Comparison of ENCODE assay signal across 11 mouse cellular contexts in the genomic region with DNA sequence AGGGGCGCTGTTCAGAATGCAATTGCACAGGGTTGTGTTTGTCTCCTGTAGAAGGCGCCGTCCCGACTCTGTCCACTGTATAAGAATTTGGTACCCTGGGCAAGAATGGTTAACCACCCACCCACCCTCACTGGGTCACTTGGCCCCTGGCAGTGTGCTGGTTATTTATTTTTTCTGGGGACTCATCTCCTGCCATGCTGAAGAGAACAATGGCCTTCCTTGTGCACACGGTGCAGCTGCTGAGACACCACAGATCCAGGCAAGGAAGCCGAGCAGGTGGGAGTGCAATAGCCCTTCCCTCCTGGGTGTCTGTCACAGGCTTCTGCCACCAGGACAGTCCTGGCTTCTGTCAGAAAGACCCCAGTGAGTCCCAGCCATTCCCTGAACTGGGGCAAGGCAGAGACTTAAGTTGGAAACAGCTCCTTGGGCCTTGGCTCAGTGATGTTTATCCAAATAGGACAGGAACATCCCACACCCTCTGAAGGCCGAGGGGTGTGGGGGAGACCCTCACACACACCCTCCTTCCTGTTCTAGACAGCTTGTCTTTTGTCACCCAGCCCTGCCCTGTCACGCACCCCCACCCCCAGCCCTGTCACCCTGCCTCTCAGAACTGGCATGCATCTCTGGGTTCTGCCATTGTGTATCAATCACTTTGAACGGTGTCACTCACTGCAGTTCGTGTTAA. TPM values are rescaled to one million over a fixed set of nuclear protein-coding genes. Genes with fewer than 3 reads are reported as not detected.
DNase-seq lines count a peak whose midpoint lies in the region; ATAC-seq and TF ChIP-seq lines count a peak whose summit lies in the region.
"Had no signal": no experiment of that assay in that cellular context is flagged by ENCODE, and none has a peak within 500 bp of the region (broad histone marks: within the 10 kb centered on the region; RNA-seq: fewer than 3 reads in every experiment).

No protein-coding gene starts in this region.

- intact Hi-C loops in heart, postnatal 10 days (cut with DNase I) = no loop called here

- DNase-seq in retina, postnatal 1 day = peak; percentile 87
- no peak for DNase-seq in retina, embryonic 14.5 days (ENCODE audit: low spot score)
- DNase-seq in limb, embryonic 14.5 days (ENCODE audit: low spot score) = no peak
- peak; percentile 46 for DNase-seq in thymus, postnatal 14 days
- no peak for DNase-seq in ovary, postnatal 36 days (ENCODE audit: low spot score)
- DNase-seq in heart, postnatal 10 days = no peak
- DNase-seq in layer of hippocampus, adult 9-10 months (ENCODE audit: low spot score) = no peak
- DNase-seq: cerebellum, adult 9-11 months had no signal

- no peak overlapping the region for H3K4me2 ChIP-seq in forebrain, embryonic 16.5 days (ENCODE audit: low read length)
- no peak overlapping the region for H3K4me2 ChIP-seq in limb, embryonic 14.5 days (replicated peaks; ENCODE audit: low read depth, low read length, severe bottlenecking)
- H3K4me2 ChIP-seq: liver, embryonic 11.5 days had no signal

- 33% methylated on average over 10 of the region's 10 CpGs for WGBS in forebrain, embryonic 16.5 days
- WGBS in limb, embryonic 14.5 days = 61% methylated on average over 10 of the region's 10 CpGs

- peak overlapping the region; percentile 80 for H3K27ac ChIP-seq in forebrain, embryonic 16.5 days (ENCODE audit: low read length)
- 0 out of 2 replicates have a peak overlapping the region, but pooled peaks have one; percentile 13 for H3K27ac ChIP-seq in limb, embryonic 14.5 days (replicated peaks; ENCODE audit: low read depth, low read length)

- H3K4me1 ChIP-seq in forebrain, embryonic 16.5 days (replicated peaks; ENCODE audit: control insufficient read depth, insufficient read depth, low read length) = peaks cover 35% of the 10 kb centered on the region
- peaks cover 29% of the 10 kb centered on the region for H3K4me1 ChIP-seq in limb, embryonic 14.5 days (ENCODE audit: control insufficient read depth, insufficient read depth, low read length)

- no peak for TF ChIP-seq POLR2A in limb, embryonic 14.5 days (IDR thresholded peaks at IDR 0.05; ENCODE audit: borderline replicate concordance, extremely low read depth, insufficient read depth, insufficient read length)

- H3K27me3 ChIP-seq in forebrain, embryonic 16.5 days (replicated peaks; ENCODE audit: control insufficient read depth, insufficient read depth, low read length) = no peaks in the 10 kb centered on the region
- no peaks in the 10 kb centered on the region for H3K27me3 ChIP-seq in limb, embryonic 14.5 days (ENCODE audit: control insufficient read depth, insufficient read depth, low read length)

- H3K9me3 ChIP-seq in forebrain, embryonic 16.5 days (ENCODE audit: control insufficient read depth, low read length) = no peaks in the 10 kb centered on the region
- no peaks in the 10 kb centered on the region for H3K9me3 ChIP-seq in limb, embryonic 14.5 days (ENCODE audit: control insufficient read depth, low read length)

- H3K36me3 ChIP-seq in forebrain, embryonic 16.5 days (ENCODE audit: control insufficient read depth, insufficient read depth) = no peaks in the 10 kb centered on the region; the same call in 1 of the 2 replicates
- peaks cover 14% of the 10 kb centered on the region for H3K36me3 ChIP-seq in limb, embryonic 14.5 days (ENCODE audit: control insufficient read depth, insufficient read depth, low read length)

- peak; percentile 45; the same call in 1 of the 2 replicates for ATAC-seq in forebrain, embryonic 16.5 days
- ATAC-seq in limb, embryonic 14.5 days (ENCODE audit: low FRiP score, low read depth) = peak; percentile 38; the same call in 1 of the 2 replicates

- H3K4me3 ChIP-seq in forebrain, embryonic 16.5 days (replicated peaks; ENCODE audit: low read length) = no peak overlapping the region
- no peak overlapping the region for H3K4me3 ChIP-seq in limb, embryonic 14.5 days (replicated peaks; ENCODE audit: low read length)

- peak overlapping the region; percentile 32; the same call in 1 of the 2 replicates for H3K9ac ChIP-seq in forebrain, embryonic 16.5 days (replicated peaks; ENCODE audit: low read depth, low read length)
- no peak overlapping the region for H3K9ac ChIP-seq in limb, embryonic 14.5 days (ENCODE audit: low read depth, low read length, severe bottlenecking)

RNA-seq across cellular contexts. Expression of a gene that starts 30.1 kb away (rescaled TPM):
- polyA plus RNA-seq in forebrain, embryonic 16.5 days (2015; fragmentation: Nextera tagmentation; extraction: Ambion mirVana) = 18.3 and 19.4 TPM in 2 replicates
- polyA plus RNA-seq in limb, embryonic 14.5 days (2012; rRNA removed) = 20.3 and 26.3 TPM in 2 replicates
- polyA plus RNA-seq in limb, embryonic 14.5 days (2014; fragmentation: Nextera tagmentation; extraction: Ambion mirVana) = 26.9 and 28.7 TPM in 2 replicates
- 10 to 100 TPM; 25.4 to 27.0 TPM for total RNA-seq in heart, postnatal 10 days (2021)

RNA-seq across cellular contexts. Expression of a gene that starts 38.5 kb away (rescaled TPM):
- 26.1 and 26.8 TPM in 2 replicates for polyA plus RNA-seq in forebrain, embryonic 16.5 days (2015; fragmentation: Nextera tagmentation; extraction: Ambion mirVana)
- 16.3 and 23.4 TPM in 2 replicates for polyA plus RNA-seq in limb, embryonic 14.5 days (2012; rRNA removed)
- polyA plus RNA-seq in limb, embryonic 14.5 days (2014; fragmentation: Nextera tagmentation; extraction: Ambion mirVana) = 12.6 and 16.7 TPM in 2 replicates
- under 1 TPM; 0.72 to 0.93 TPM for total RNA-seq in heart, postnatal 10 days (2021)
- total RNA-seq: megakaryocyte-erythroid progenitor cell, adult 5-6 weeks had no signal

Comparison
In these comparisons a context has a peak if more than half of its experiments do, and no peak if none do; other contexts are left out.
1. DNase-seq: peak in retina, postnatal 1 day (single experiment) and thymus, postnatal 14 days (single experiment); none in retina, embryonic 14.5 days (single experiment), limb, embryonic 14.5 days (single experiment), ovary, postnatal 36 days (single experiment), heart, postnatal 10 days (0 of 2) and layer of hippocampus, adult 9-10 months (single experiment).